Mouse (Mus musculus): ENCODE measurements at regions not wholly inside any gene's neighbourhood (a gene's known extent, or its start where the extent isn't known, plus 50 kb on each side); places are given as distances from the start of the nearest gene placed in this dataset.

- no peak overlapping the region for H3K27ac ChIP-seq (ENCODE audit: insufficient read depth, low read length)
- TF ChIP-seq CTCF (IDR thresholded peaks at IDR 0.05; ENCODE audit: extremely low read depth, insufficient read depth, low read length) (no peak), POLR2A (IDR thresholded peaks at IDR 0.05; ENCODE audit: extremely low read depth, insufficient read depth, low read length) (no peak)
These were observed 111.0 kb upstream of the Psmd7 start for GRCm38 (mm10) chr8:107699307-107699706.

GRCm38 (mm10) chr8:107699759-107700158 lies 111.5 kb upstream of the Psmd7 start:
- H3K27ac ChIP-seq (ENCODE audit: insufficient read depth, low read length) = no peak overlapping the region
- no peak overlapping the region for H3K4me3 ChIP-seq (ENCODE audit: insufficient read depth, low read length)
- no peaks in the 10 kb centered on the region for H3K4me1 ChIP-seq (ENCODE audit: control insufficient read depth, insufficient read depth, low read length)
- TF ChIP-seq CTCF (IDR thresholded peaks at IDR 0.05; ENCODE audit: extremely low read depth, insufficient read depth, low read length) = no peak
- TF ChIP-seq POLR2A (IDR thresholded peaks at IDR 0.05; ENCODE audit: extremely low read depth, insufficient read depth, low read length) = no peak

More at GRCm38 (mm10) chr8:107699307-107699706, 111.0 kb upstream of the Psmd7 start:
- Histone ChIP-seq H3K4me3 (ENCODE audit: insufficient read depth, low read length) (no peak overlapping the region), H3K4me1 (ENCODE audit: control insufficient read depth, insufficient read depth, low read length) (no peaks in the 10 kb centered on the region)

- TF ChIP-seq CTCF (IDR thresholded peaks at IDR 0.05; ENCODE audit: extremely low read depth, insufficient read depth, low read length) (no peak), POLR2A (IDR thresholded peaks at IDR 0.05; ENCODE audit: extremely low read depth, insufficient read depth, low read length) (no peak)
- Histone ChIP-seq H3K4me3 (ENCODE audit: insufficient read depth, low read length) (no peak overlapping the region), H3K4me1 (ENCODE audit: control insufficient read depth, insufficient read depth, low read length) (no peaks in the 10 kb centered on the region), H3K27ac (ENCODE audit: insufficient read depth, low read length) (no peak overlapping the region)
These were observed 127.6 kb upstream of the Psmd7 start for GRCm38 (mm10) chr8:107715901-107716300.

- TF ChIP-seq CTCF (IDR thresholded peaks at IDR 0.05; ENCODE audit: extremely low read depth, insufficient read depth, low read length) = no peak
- no peak for TF ChIP-seq POLR2A (IDR thresholded peaks at IDR 0.05; ENCODE audit: extremely low read depth, insufficient read depth, low read length)
- Histone ChIP-seq H3K4me1 (ENCODE audit: control insufficient read depth, insufficient read depth, low read length) (no peaks in the 10 kb centered on the region), H3K4me3 (ENCODE audit: insufficient read depth, low read length) (no peak overlapping the region), H3K27ac (ENCODE audit: insufficient read depth, low read length) (no peak overlapping the region)
These were observed 129.6 kb upstream of the Psmd7 start for GRCm38 (mm10) chr8:107717856-107718255.

- H3K4me1 ChIP-seq (ENCODE audit: control insufficient read depth, insufficient read depth, low read length) = no peaks in the 10 kb centered on the region
- H3K4me3 ChIP-seq (ENCODE audit: insufficient read depth, low read length) = no peak overlapping the region
- no peak for TF ChIP-seq CTCF (IDR thresholded peaks at IDR 0.05; ENCODE audit: extremely low read depth, insufficient read depth, low read length)
- TF ChIP-seq POLR2A (IDR thresholded peaks at IDR 0.05; ENCODE audit: extremely low read depth, insufficient read depth, low read length) = no peak
- H3K27ac ChIP-seq (ENCODE audit: insufficient read depth, low read length) = no peak overlapping the region
These were observed 131.4 kb upstream of the Psmd7 start for GRCm38 (mm10) chr8:107719656-107720055.

GRCm38 (mm10) chr8:107726716-107727115 lies 138.5 kb upstream of the Psmd7 start:
- Histone ChIP-seq H3K4me3 (ENCODE audit: insufficient read depth, low read length) (no peak overlapping the region), H3K27ac (ENCODE audit: insufficient read depth, low read length) (no peak overlapping the region), H3K4me1 (ENCODE audit: control insufficient read depth, insufficient read depth, low read length) (no peaks in the 10 kb centered on the region)
- no peak for TF ChIP-seq POLR2A (IDR thresholded peaks at IDR 0.05; ENCODE audit: extremely low read depth, insufficient read depth, low read length)
- no peak for TF ChIP-seq CTCF (IDR thresholded peaks at IDR 0.05; ENCODE audit: extremely low read depth, insufficient read depth, low read length)

- Histone ChIP-seq H3K27ac (ENCODE audit: insufficient read depth, low read length) (no peak overlapping the region), H3K4me3 (ENCODE audit: insufficient read depth, low read length) (no peak overlapping the region), H3K4me1 (ENCODE audit: control insufficient read depth, insufficient read depth, low read length) (no peaks in the 10 kb centered on the region)
- TF ChIP-seq CTCF (IDR thresholded peaks at IDR 0.05; ENCODE audit: extremely low read depth, insufficient read depth, low read length) (no peak), POLR2A (IDR thresholded peaks at IDR 0.05; ENCODE audit: extremely low read depth, insufficient read depth, low read length) (no peak)
These were observed 139.0 kb upstream of the Psmd7 start for GRCm38 (mm10) chr8:107727276-107727675.

GRCm38 (mm10) chr8:107739091-107739490 lies 150.8 kb upstream of the Psmd7 start:
- H3K27ac ChIP-seq (ENCODE audit: insufficient read depth, low read length) = no peak overlapping the region
- TF ChIP-seq CTCF (IDR thresholded peaks at IDR 0.05; ENCODE audit: extremely low read depth, insufficient read depth, low read length) (no peak), POLR2A (IDR thresholded peaks at IDR 0.05; ENCODE audit: extremely low read depth, insufficient read depth, low read length) (no peak)
- H3K4me1 ChIP-seq (ENCODE audit: control insufficient read depth, insufficient read depth, low read length) = no peaks in the 10 kb centered on the region
- no peak overlapping the region for H3K4me3 ChIP-seq (ENCODE audit: insufficient read depth, low read length)

GRCm38 (mm10) chr8:107757083-107757482 lies 168.8 kb upstream of the Psmd7 start:
- no peak for TF ChIP-seq POLR2A (IDR thresholded peaks at IDR 0.05; ENCODE audit: extremely low read depth, insufficient read depth, low read length)
- no peak for TF ChIP-seq CTCF (IDR thresholded peaks at IDR 0.05; ENCODE audit: extremely low read depth, insufficient read depth, low read length)
- H3K4me3 ChIP-seq (ENCODE audit: insufficient read depth, low read length) = no peak overlapping the region
- no peak overlapping the region for H3K27ac ChIP-seq (ENCODE audit: insufficient read depth, low read length)
- H3K4me1 ChIP-seq (ENCODE audit: control insufficient read depth, insufficient read depth, low read length) = no peaks in the 10 kb centered on the region

GRCm38 (mm10) chr8:107758637-107759036 lies 170.4 kb upstream of the Psmd7 start:
- no peak overlapping the region for H3K27ac ChIP-seq (ENCODE audit: insufficient read depth, low read length)
- no peak overlapping the region for H3K4me3 ChIP-seq (ENCODE audit: insufficient read depth, low read length)
- TF ChIP-seq POLR2A (IDR thresholded peaks at IDR 0.05; ENCODE audit: extremely low read depth, insufficient read depth, low read length) = no peak
- 0 out of 2 replicates have a peak, but pooled peaks have one; percentile 23 for TF ChIP-seq CTCF (IDR thresholded peaks at IDR 0.05; ENCODE audit: extremely low read depth, insufficient read depth, low read length)
- H3K4me1 ChIP-seq (ENCODE audit: control insufficient read depth, insufficient read depth, low read length) = 0 out of 2 replicates have a peak, but pooled peaks cover 1% of the 10 kb centered on the region
